In genomic region chr2:130577021-130577420, GRCm38 (mm10) we compare ENCODE assay signal across 8 mouse cellular contexts. TPM values are rescaled to one million over a fixed set of nuclear protein-coding genes. Genes with fewer than 3 reads are reported as not detected.
DNase-seq lines count a peak whose midpoint lies in the region; ATAC-seq and TF ChIP-seq lines count a peak whose summit lies in the region.

No protein-coding gene starts in this region.

- DNase-seq in kidney, postnatal 10 days, result no peak
- no peak for DNase-seq in adrenal gland, adult 2 months
- DNase-seq in right cerebral cortex, adult 2 months (ENCODE audit: low spot score in 2 of 2), result no peak
- no peak for DNase-seq in left cerebral cortex, adult 8-10 months (ENCODE audit: low spot score in 2 of 2)

- H3K4me3 ChIP-seq in kidney, embryonic 14.5 days (ENCODE audit: low read length), result peak overlapping the region; percentile 35
- peak overlapping the region; percentile 29 for H3K4me3 ChIP-seq in embryonic facial prominence, embryonic 15.5 days (replicated peaks)
- H3K4me3 ChIP-seq in intestine, postnatal 0 days (ENCODE audit: low read depth, low read length), result peak overlapping the region; percentile 32
- no peak overlapping the region for H3K4me3 ChIP-seq in midbrain, embryonic 16.5 days (ENCODE audit: low read depth, low read length)

- H3K27ac ChIP-seq in kidney, embryonic 14.5 days (ENCODE audit: low read depth, low read length), result no peak overlapping the region
- H3K27ac ChIP-seq in embryonic facial prominence, embryonic 15.5 days (replicated peaks), result no peak overlapping the region
- H3K27ac ChIP-seq in intestine, postnatal 0 days (ENCODE audit: low read depth, low read length), result no peak overlapping the region
- no peak overlapping the region for H3K27ac ChIP-seq in midbrain, embryonic 16.5 days (ENCODE audit: low read length)

- no peak for ATAC-seq in kidney, embryonic 14.5 days (ENCODE audit: low FRiP score, low TSS enrichment)
- no peak for ATAC-seq in embryonic facial prominence, embryonic 15.5 days (ENCODE audit: insufficient number of reproducible peaks, low FRiP score, low TSS enrichment, low read depth)
- no peak for ATAC-seq in intestine, postnatal 0 days
- ATAC-seq in midbrain, embryonic 16.5 days, result no peak

- H3K4me1 ChIP-seq in kidney, embryonic 14.5 days (ENCODE audit: control insufficient read depth, insufficient read depth, low read length), result peaks cover 12% of the 10 kb centered on the region; the same call in 1 of the 2 replicates
- H3K4me1 ChIP-seq in embryonic facial prominence, embryonic 15.5 days, result peaks cover 32% of the 10 kb centered on the region
- no peaks in the 10 kb centered on the region; the same call in 1 of the 2 replicates for H3K4me1 ChIP-seq in intestine, postnatal 0 days (replicated peaks; ENCODE audit: control insufficient read depth, insufficient read depth, low read length)
- H3K4me1 ChIP-seq in midbrain, embryonic 16.5 days (ENCODE audit: control insufficient read depth, insufficient read depth, low read length), result peaks cover 16% of the 10 kb centered on the region

- no peaks in the 10 kb centered on the region for H3K36me3 ChIP-seq in kidney, embryonic 14.5 days (ENCODE audit: control insufficient read depth, insufficient read depth, low read length)
- no peaks in the 10 kb centered on the region for H3K36me3 ChIP-seq in embryonic facial prominence, embryonic 15.5 days
- no peaks in the 10 kb centered on the region for H3K36me3 ChIP-seq in intestine, postnatal 0 days (ENCODE audit: control insufficient read depth, insufficient read depth)
- H3K36me3 ChIP-seq in midbrain, embryonic 16.5 days (ENCODE audit: control insufficient read depth, insufficient read depth, low read length), result no peaks in the 10 kb centered on the region

- WGBS in kidney, embryonic 14.5 days, result 2% methylated on average over 9 of the region's 9 CpGs
- 8% methylated on average over 9 of the region's 9 CpGs for WGBS in embryonic facial prominence, embryonic 15.5 days
- 7% methylated on average over 9 of the region's 9 CpGs for WGBS in intestine, postnatal 0 days
- 4% methylated on average over 9 of the region's 9 CpGs for WGBS in midbrain, embryonic 16.5 days

- peaks cover 65% of the 10 kb centered on the region for H3K27me3 ChIP-seq in kidney, embryonic 14.5 days (ENCODE audit: control insufficient read depth, insufficient read depth, low read length)
- peaks cover 75% of the 10 kb centered on the region for H3K27me3 ChIP-seq in embryonic facial prominence, embryonic 15.5 days
- peaks cover 65% of the 10 kb centered on the region for H3K27me3 ChIP-seq in intestine, postnatal 0 days (replicated peaks; ENCODE audit: control insufficient read depth, insufficient read depth, low read length)
- H3K27me3 ChIP-seq in midbrain, embryonic 16.5 days (ENCODE audit: control insufficient read depth, insufficient read depth, low read depth, low read length), result peaks cover 62% of the 10 kb centered on the region

- no peak for TF ChIP-seq CTCF in intestine, postnatal 0 days (IDR thresholded peaks at IDR 0.05; ENCODE audit: low read depth)

- H3K9me3 ChIP-seq in kidney, embryonic 14.5 days (ENCODE audit: control insufficient read depth, low read length), result no peaks in the 10 kb centered on the region; the same call in 1 of the 2 replicates
- no peaks in the 10 kb centered on the region for H3K9me3 ChIP-seq in embryonic facial prominence, embryonic 15.5 days (replicated peaks)
- no peaks in the 10 kb centered on the region for H3K9me3 ChIP-seq in intestine, postnatal 0 days (ENCODE audit: control insufficient read depth)
- no peaks in the 10 kb centered on the region for H3K9me3 ChIP-seq in midbrain, embryonic 16.5 days (replicated peaks; ENCODE audit: control insufficient read depth, low read length, poor library complexity, severe bottlenecking)

- H3K4me2 ChIP-seq in kidney, embryonic 14.5 days (replicated peaks; ENCODE audit: low read depth, low read length), result peak overlapping the region; percentile 35; the same call in 1 of the 2 replicates
- peak overlapping the region; percentile 56 for H3K4me2 ChIP-seq in embryonic facial prominence, embryonic 15.5 days (replicated peaks)
- H3K4me2 ChIP-seq in intestine, postnatal 0 days (replicated peaks; ENCODE audit: low read depth), result peak overlapping the region; percentile 60
- no peak overlapping the region; the same call in 1 of the 2 replicates for H3K4me2 ChIP-seq in midbrain, embryonic 16.5 days (ENCODE audit: low read length)

- H3K9ac ChIP-seq in kidney, embryonic 14.5 days (ENCODE audit: low read depth, low read length), result no peak overlapping the region
- H3K9ac ChIP-seq in embryonic facial prominence, embryonic 15.5 days, result no peak overlapping the region
- peak overlapping the region; percentile 18; the same call in 1 of the 2 replicates for H3K9ac ChIP-seq in intestine, postnatal 0 days (ENCODE audit: low read depth, low read length)
- 0 out of 2 replicates have a peak overlapping the region, but pooled peaks have one; percentile 21 for H3K9ac ChIP-seq in midbrain, embryonic 16.5 days (ENCODE audit: low read depth, low read length)

RNA-seq across cellular contexts. Expression of gene Oxt, which starts 1.0 kb away (rescaled TPM):
- not detected in 2 replicates for polyA plus RNA-seq in kidney, embryonic 14.5 days (2014; fragmentation: Nextera tagmentation; extraction: Ambion mirVana)
- polyA plus RNA-seq in embryonic facial prominence, embryonic 15.5 days (2015; fragmentation: Nextera tagmentation; extraction: Ambion mirVana), result not detected in 2 replicates
- not detected in 2 replicates for polyA plus RNA-seq in intestine, postnatal 0 days (2015; fragmentation: Nextera tagmentation; extraction: Ambion mirVana)
- polyA plus RNA-seq in midbrain, embryonic 16.5 days (2015; fragmentation: Nextera tagmentation; extraction: Ambion mirVana), result 0.93 and 15.3 TPM in 2 replicates
- total RNA-seq in adrenal gland, adult 2 months (2021), result not detected
- polyA plus RNA-seq in adrenal gland, adult 2 months (2012; rRNA removed), result not detected in 2 replicates
- 1 to 10 TPM in 3 of 4 experiments, under 1 TPM in 1; 0.78 to 8.8 (median 2.9) TPM for total RNA-seq in left cerebral cortex, adult 8-10 months (2022)

RNA-seq across cellular contexts. Expression of gene Avp, which starts 5.3 kb away (rescaled TPM):
- polyA plus RNA-seq in kidney, embryonic 14.5 days (2014; fragmentation: Nextera tagmentation; extraction: Ambion mirVana), result not detected in 2 replicates
- 0.53 TPM in 1 of 2 replicates, not detected in the other for polyA plus RNA-seq in embryonic facial prominence, embryonic 15.5 days (2015; fragmentation: Nextera tagmentation; extraction: Ambion mirVana)
- not detected in 2 replicates for polyA plus RNA-seq in intestine, postnatal 0 days (2015; fragmentation: Nextera tagmentation; extraction: Ambion mirVana)
- polyA plus RNA-seq in midbrain, embryonic 16.5 days (2015; fragmentation: Nextera tagmentation; extraction: Ambion mirVana), result 76.0 and 77.8 TPM in 2 replicates
- not detected for total RNA-seq in adrenal gland, adult 2 months (2021)
- not detected in 2 replicates for polyA plus RNA-seq in adrenal gland, adult 2 months (2012; rRNA removed)
- total RNA-seq in left cerebral cortex, adult 8-10 months (2022), result 10 to 100 TPM in 2 of 4 experiments, 1 to 10 TPM in 2; 5.0 to 23.8 (median 11.3) TPM

RNA-seq across cellular contexts. Expression of gene Mrps26, which starts 13.5 kb away (rescaled TPM):
- 99.1 and 111 TPM in 2 replicates for polyA plus RNA-seq in kidney, embryonic 14.5 days (2014; fragmentation: Nextera tagmentation; extraction: Ambion mirVana)
- polyA plus RNA-seq in embryonic facial prominence, embryonic 15.5 days (2015; fragmentation: Nextera tagmentation; extraction: Ambion mirVana), result 98.9 and 102 TPM in 2 replicates
- 68.0 and 70.6 TPM in 2 replicates for polyA plus RNA-seq in intestine, postnatal 0 days (2015; fragmentation: Nextera tagmentation; extraction: Ambion mirVana)
- polyA plus RNA-seq in midbrain, embryonic 16.5 days (2015; fragmentation: Nextera tagmentation; extraction: Ambion mirVana), result 99.4 and 109 TPM in 2 replicates
- 10 to 100 TPM; 51.8 to 67.1 TPM for total RNA-seq in adrenal gland, adult 2 months (2021)
- polyA plus RNA-seq in adrenal gland, adult 2 months (2012; rRNA removed), result 148 and 163 TPM in 2 replicates
- 10 to 100 TPM; 70.7 to 79.2 (median 72.7) TPM for total RNA-seq in left cerebral cortex, adult 8-10 months (2022)

RNA-seq across cellular contexts. Expression of gene Fastkd5, which starts 52.8 kb away (rescaled TPM):
- 9.8 and 22.5 TPM in 2 replicates for polyA plus RNA-seq in kidney, embryonic 14.5 days (2014; fragmentation: Nextera tagmentation; extraction: Ambion mirVana)
- 12.5 and 13.4 TPM in 2 replicates for polyA plus RNA-seq in embryonic facial prominence, embryonic 15.5 days (2015; fragmentation: Nextera tagmentation; extraction: Ambion mirVana)
- 6.4 and 6.8 TPM in 2 replicates for polyA plus RNA-seq in intestine, postnatal 0 days (2015; fragmentation: Nextera tagmentation; extraction: Ambion mirVana)
- polyA plus RNA-seq in midbrain, embryonic 16.5 days (2015; fragmentation: Nextera tagmentation; extraction: Ambion mirVana), result 10.2 and 11.4 TPM in 2 replicates
- 10 to 100 TPM in 1 of 2 experiments, 1 to 10 TPM in 1; 10.0 to 16.1 TPM for total RNA-seq in adrenal gland, adult 2 months (2021)
- polyA plus RNA-seq in adrenal gland, adult 2 months (2012; rRNA removed), result 0.40 and 0.52 TPM in 2 replicates
- total RNA-seq in left cerebral cortex, adult 8-10 months (2022), result 1 to 10 TPM; 6.5 to 9.2 (median 7.3) TPM

RNA-seq across cellular contexts. Expression of gene Ubox5, which starts 52.8 kb away (rescaled TPM):
- polyA plus RNA-seq in kidney, embryonic 14.5 days (2014; fragmentation: Nextera tagmentation; extraction: Ambion mirVana), result 13.0 and 16.2 TPM in 2 replicates
- polyA plus RNA-seq in embryonic facial prominence, embryonic 15.5 days (2015; fragmentation: Nextera tagmentation; extraction: Ambion mirVana), result 11.8 TPM in 2 replicates
- 4.2 and 4.5 TPM in 2 replicates for polyA plus RNA-seq in intestine, postnatal 0 days (2015; fragmentation: Nextera tagmentation; extraction: Ambion mirVana)
- polyA plus RNA-seq in midbrain, embryonic 16.5 days (2015; fragmentation: Nextera tagmentation; extraction: Ambion mirVana), result 8.4 and 8.9 TPM in 2 replicates
- total RNA-seq in adrenal gland, adult 2 months (2021), result 1 to 10 TPM; 6.4 to 7.1 TPM
- 5.8 and 6.3 TPM in 2 replicates for polyA plus RNA-seq in adrenal gland, adult 2 months (2012; rRNA removed)
- total RNA-seq in left cerebral cortex, adult 8-10 months (2022), result 10 to 100 TPM; 11.7 to 14.7 (median 12.5) TPM

Comparison
In these comparisons a context has a peak if more than half of its experiments do, and no peak if none do; other contexts are left out.
1. H3K9ac ChIP-seq: peak in intestine, postnatal 0 days (single experiment) and midbrain, embryonic 16.5 days (single experiment); none in kidney, embryonic 14.5 days (single experiment) and embryonic facial prominence, embryonic 15.5 days (single experiment).
2. RNA of gene Avp, which starts 5.3 kb away (polyA plus RNA-seq): 76.0 to 77.8 TPM in midbrain, embryonic 16.5 days; 0.53 TPM in embryonic facial prominence, embryonic 15.5 days, not detected in kidney, embryonic 14.5 days, not detected in intestine, postnatal 0 days and not detected in adrenal gland, adult 2 months; every median in the first group is over 10 times any median in the second.